Mouse (Mus musculus): ENCODE measurements at regions not wholly inside any gene's neighbourhood (a gene's known extent, or its start where the extent isn't known, plus 50 kb on each side); places are given as distances from the start of the nearest gene placed in this dataset.

- TF ChIP-seq POLR2A (IDR thresholded peaks at IDR 0.05; ENCODE audit: borderline replicate concordance, extremely low read depth, insufficient read depth, insufficient read length, poor library complexity, severe bottlenecking) (no peak), CTCF (IDR thresholded peaks at IDR 0.05; ENCODE audit: borderline replicate concordance, extremely low read depth, insufficient read depth, insufficient read length) (no peak)
These were observed 383.2 kb downstream of the Gm9008 start for GRCm38 (mm10) chr6:76114346-76114745.

Data from brain, embryonic 14.5 days (tissue).